Mouse (Mus musculus): ENCODE data around the gene Lpp.

Lpp gene

DNA sequence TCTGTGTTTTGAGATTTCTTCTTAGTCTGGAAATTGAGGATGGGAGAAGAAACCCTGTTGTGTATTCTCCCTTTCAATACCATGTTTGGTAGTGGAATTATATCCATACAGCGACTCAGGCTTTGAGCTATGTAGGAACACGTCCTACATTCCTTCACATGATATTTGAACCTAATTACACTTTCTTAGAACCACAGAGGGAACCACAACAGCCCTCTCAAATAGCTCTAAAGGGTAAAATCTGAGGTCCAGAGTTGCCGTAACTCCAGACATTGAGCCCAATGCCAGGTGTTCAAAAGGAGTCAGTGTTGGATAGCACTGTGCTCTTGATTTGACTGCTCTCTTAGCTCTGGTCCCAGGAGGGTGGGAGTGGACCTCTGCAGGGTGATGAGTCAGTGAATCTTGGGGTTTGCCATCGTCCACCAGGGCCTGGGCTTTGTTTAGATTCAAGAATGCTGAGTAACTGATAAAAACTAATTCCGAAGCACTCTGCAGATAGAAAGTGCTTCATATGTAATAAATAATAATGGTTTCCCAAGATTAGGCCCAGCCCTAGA is 104.9 kb downstream of the Lpp start:
- no peak for DNase-seq (ENCODE audit: low read depth, low spot score)

DNA sequence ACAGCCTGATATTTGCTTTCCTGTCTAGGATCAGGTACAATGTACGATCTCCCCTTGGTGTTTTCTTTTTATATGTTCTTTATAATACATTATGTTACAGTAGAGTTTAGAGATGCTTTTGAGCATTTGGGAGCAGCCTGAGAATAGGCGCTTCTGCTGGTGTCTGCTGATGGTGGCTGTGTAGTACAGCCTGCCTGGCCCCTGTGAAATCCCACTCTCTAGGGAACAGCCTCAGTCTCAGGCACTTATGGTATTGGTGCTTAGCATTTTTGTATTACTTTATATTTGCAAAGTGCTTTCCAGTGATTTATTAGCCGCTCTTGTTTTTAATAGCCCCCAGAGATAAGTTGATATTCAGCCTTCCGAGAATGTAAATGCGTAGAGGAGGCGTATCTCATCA is 107.9 kb downstream of the Lpp start:
- DNase-seq (ENCODE audit: low read depth, low spot score) = no peak

DNA sequence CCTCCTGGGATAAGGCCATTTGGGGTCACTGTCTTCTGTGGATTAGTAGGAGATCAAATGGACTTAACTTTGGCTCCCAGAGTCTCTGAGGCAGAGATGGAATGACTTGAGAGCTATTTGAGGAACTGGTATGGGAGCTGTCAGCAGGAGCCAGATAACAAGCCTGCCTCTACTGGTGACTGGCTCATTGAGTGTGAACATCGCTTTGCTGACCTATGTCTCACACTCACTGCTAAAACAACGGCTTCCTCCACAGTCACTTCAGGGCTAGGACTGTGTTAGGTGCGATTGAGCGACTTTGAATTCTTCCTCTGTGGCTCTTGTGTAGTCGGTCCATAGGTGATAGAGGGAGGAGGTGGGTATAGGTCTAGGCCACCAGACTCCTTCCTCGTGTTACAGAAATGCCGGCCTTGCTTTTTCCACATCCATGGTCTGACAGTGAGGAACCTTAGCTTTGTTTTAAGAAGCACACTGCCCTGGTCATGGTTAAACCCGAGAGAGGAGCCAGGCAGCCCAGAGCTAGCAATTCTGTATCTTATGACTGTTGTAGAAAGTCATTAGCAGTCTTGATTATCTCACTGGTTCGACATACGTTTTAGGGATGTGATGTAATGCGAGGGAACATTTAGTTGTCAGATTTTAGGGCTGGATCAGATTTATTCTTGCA is 108.5 kb downstream of the Lpp start:
- no peak for DNase-seq (ENCODE audit: low read depth, low spot score)

DNA sequence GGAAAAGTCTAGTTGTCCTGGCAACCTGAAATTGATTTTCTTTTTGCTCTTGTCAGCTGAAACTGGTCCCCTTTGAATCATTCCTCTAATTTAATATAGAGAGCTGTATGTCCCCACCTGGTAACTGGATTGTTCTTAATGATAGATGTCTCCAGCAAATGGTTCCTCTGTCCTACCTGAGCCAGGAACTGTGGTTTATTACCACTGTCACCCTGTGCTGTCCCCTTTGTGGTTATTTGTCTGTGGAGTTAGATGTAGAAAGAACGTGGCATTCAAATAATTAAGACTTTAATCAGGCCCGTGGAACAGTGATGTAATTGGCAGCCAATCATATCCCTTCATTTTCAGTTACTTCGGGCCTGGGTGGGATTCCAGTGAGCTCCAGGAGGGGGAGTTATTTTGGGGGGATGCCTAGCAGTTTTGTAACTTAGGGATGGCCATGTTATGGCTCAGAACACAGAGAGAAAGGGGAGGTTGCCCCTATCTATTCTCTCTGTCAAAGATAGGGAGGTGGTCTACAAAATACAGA is 109.1 kb downstream of the Lpp start:
- DNase-seq (ENCODE audit: low read depth, low spot score) = no peak

DNA sequence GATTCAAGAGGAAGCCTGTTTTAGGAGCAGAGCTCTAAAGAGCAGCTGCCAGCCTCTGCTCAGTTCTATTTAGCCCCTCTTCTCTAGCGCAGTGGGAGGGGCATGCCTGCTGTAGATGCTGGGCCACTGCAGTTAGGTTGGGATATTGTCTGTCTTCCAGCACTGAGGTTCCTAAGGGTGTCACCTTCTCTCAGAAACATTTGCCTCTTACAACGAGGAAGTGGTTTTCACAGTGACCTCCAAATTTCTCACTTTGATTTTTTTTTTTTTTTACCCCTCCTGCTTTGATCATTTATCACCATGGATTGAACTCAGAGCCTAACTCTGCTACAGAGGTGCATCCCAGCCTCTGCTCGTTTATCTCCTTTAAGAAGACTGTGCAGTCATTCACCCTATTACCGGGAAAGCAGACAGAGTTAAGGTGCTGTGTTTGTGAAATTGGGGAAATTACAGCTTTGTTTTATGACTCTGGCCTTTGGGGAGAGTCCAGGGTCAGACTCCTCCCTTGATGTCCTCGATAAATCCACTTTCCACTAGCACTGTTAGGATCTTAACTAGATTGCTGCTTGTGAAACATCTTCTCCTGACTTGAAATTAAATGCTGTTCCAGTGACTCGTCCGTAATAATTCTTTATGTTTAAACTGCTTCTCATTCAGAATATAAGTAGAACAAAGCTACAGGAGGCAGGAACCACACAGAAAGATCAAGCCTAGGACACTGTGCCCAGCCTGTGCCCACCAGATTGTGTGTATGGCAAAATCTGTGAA is 111.7 kb downstream of the Lpp start:
- no peak for DNase-seq (ENCODE audit: low read depth, low spot score)

DNA sequence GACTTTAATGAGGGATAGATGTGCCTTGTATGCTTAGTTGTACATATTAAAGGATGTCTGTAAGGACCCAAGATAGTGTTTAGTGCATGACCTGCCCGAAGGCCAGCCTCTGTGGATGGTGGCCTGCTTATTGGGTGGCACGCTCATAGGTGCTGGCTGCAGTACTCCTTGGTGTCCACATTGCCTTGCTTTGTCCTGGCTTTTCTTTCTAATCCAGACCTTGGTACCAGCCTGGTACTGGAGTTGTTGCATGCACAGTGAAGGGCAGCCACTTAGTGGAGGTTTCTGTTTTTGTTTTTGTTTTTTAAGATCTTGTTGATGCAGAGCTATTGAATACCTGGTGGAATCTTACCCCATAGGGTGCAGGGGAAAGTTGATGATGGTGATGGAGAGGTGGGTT is 112.9 kb downstream of the Lpp start:
- DNase-seq (ENCODE audit: low read depth, low spot score) = no peak

DNA sequence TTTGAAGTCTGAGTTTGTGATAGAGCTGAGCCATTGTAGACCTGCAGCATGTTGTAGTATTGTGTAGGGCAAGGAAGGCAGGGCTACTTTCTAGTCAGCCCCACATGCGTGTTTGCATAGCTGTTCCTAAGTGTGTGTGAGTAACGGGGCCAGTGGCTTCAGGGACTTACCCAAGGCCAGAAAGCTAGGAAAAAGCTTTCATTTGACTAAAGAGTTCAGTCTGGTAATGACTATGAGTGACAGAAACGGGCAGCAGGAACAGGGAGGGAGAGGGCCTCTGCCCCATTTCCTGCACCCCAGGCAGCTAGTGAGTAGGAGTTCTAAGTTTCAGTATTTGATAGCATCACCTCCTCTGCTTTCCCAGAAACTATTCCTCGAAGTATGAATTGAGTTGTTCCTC is 113.4 kb downstream of the Lpp start:
- no peak for DNase-seq (ENCODE audit: low read depth, low spot score)

DNA sequence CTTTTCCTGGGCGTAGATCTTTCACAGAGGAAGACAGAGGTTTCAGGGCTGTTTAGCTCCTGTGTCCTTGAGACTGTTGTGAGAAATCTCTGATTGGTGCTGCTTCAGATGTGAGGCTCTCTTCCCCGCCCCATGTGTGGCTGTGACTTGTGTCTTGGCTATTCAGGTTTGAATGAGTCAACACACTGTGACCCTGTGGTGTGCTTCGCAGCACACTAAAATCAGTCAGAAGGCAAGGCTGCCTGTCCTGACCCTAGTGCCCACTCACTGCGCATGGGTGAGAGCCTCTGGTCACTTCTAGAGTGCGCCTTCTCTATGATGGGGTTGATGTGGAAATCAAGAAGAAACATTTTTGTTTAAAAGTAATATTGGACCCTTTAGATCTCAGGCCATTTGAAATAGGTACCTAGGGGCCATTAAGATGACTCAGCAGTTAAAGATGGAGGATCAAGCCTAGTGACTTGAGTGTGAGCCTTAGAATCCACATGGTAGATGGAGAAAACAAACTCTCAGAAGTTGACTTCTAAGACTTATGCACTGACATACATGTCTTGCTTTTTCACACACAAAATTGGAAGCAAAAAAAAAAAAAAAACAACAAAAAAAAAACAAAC is 114.7 kb downstream of the Lpp start:
- no peak for DNase-seq (ENCODE audit: low read depth, low spot score)

DNA sequence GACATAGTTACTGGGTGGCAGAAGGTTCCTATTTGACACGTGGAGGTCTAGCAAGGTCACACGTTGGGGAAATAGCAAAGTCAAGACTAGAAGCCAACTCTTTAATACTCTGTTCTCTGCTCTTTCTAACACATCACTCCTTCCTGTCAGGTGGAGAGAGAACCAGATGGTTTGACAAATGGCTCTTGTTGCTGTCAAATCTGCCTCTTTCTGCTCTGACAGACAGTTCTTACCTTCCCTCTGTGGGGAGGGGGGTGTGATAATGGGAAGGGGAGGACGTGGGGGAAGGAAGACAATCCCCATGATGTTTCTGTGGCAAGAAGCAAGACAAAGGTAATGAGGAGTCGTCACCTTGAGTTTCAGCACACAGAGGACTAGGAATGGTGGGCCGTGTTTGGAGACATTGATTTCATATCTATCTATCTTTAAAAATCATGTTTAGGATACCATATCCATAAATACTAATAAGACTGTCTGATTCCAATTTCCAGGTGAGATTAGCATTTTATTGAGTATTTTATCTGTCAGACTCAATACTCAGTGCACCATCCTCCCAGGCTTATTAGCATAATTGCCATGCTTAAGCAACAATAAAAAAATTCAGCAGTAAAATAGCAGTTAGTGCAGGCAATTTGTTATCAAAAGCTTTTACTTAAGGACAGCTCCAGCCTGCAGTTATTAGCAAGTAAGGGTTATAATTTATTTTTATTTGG is 115.9 kb downstream of the Lpp start:
- no peak for DNase-seq (ENCODE audit: low read depth, low spot score)

DNA sequence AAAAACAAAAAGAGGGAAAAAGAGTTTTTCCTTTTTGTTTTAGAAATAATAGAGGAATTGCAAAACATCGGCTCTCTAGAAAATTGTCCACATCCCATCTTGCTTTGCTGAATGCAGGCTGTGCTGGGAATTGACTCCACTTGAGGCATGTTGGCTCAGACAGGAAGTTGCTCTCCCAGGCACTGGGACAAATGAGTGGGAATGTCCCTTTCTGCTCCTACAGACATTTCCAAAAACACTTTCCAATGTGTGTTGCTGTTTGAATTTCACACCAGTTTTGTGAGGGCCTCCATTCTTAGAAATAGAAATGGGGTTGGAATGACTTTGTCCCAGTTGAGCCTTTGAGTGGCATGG is 116.5 kb downstream of the Lpp start:
- no peak for DNase-seq (ENCODE audit: low read depth, low spot score)

DNA sequence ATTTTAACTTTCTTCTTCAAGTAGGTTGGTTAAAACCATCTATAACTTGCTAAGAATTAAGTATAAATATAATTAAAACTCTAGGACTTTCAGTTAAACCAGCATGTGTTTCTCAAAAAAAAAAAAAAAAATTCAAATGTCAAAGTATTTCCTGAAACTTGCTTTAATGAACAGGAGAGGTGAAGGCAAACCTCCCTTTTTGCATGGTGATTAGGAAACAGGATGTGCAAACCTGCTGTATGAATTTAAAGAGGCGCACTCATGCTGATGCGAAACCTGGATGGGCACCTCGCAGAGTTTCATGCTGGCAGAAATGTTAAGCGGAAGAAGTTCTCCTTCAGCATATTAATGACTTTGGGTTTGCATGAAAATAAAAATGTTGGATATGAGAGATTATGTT is 119.9 kb downstream of the Lpp start:
- no peak for DNase-seq (ENCODE audit: low read depth, low spot score)

DNA sequence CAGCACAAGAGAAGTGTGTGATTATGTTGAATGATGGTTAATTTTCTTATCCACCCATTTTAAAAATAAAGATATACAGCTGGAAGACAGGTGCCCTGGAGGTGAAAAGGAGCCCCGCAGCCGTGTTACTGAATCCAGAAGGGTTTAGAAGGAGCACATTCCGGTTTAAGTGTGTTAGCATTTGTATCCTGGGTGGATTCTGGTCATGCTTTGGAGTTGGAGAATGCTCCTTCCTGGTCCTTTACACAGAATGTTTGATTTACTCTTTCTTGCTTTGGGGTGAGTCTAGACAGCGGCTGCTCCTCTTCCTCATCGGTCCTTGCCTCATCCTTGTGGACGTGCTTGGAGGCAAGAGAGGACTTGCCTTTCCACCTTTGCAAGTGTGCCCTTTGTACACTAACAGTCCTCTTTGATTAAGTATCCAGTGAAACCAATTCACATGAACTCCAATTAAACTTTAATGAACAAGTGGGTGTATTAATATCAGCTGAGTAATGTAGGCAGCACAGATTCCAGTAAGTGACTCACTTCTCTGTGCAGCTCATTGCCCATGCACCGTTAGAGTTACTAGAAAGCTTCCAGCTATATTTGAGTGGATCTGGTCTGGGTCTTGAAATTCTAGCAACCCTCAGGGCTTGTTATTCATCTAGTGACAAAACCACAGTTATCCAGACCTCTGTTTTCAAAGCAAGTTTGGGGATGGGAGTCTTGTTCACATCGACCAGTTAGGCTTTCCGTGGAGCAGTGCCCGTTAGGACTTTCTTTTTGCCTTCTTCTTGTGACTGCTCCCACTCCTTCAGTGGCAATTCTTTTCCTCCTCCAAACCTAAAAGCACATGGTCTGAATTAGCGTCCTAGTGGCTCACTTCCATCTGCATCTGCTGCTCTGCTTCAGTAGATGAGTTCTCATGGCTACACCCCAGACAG is 121.8 kb downstream of the Lpp start:
- DNase-seq (ENCODE audit: low read depth, low spot score) = no peak

DNA sequence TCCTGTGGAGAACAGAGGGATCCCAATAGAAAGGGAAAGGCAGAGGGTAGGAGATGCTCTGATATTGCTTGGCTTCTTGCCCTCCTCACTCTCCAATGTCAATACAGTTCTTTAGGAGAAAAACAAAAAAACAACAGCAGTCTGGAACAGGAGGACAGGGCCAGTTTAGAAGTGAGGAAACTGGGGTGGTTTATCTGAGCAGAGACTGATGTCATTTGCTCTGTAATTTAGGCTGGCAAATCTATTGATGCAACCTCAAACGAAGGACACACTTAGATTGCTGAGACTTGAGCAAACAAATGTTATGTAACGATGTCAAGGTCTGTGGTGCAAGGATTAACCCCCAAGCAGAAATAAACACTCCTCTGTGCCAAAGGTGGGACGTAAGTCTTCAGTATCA is 123.7 kb downstream of the Lpp start:
- DNase-seq (ENCODE audit: low read depth, low spot score) = no peak

DNA sequence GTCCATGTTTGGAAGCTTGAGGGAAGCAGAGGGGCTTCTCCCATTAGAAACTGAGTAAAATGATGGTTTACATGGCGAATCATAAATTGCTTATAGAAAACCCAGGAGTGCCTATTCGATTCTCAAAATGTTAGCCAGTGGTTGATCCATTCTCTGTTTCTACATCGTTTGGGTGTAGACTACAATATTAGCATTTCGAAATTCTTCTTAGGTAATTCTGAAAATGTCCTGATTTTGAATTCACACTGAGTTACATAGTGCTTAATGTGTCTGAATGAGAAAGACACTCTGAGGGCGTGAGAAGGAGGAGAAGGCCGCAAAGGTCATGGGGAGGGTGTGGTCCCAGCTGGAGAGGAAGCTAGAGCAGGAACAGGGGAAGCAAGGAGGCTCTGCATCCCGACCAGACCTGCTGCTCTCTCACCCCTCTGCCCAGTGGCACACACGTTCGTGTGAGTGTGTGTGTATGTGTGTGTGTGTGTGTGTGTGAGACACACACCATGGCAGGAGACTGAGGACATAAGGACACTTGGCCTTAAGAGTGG is 124.3 kb downstream of the Lpp start:
- peak; percentile 75 for DNase-seq (ENCODE audit: low read depth, low spot score)

DNA sequence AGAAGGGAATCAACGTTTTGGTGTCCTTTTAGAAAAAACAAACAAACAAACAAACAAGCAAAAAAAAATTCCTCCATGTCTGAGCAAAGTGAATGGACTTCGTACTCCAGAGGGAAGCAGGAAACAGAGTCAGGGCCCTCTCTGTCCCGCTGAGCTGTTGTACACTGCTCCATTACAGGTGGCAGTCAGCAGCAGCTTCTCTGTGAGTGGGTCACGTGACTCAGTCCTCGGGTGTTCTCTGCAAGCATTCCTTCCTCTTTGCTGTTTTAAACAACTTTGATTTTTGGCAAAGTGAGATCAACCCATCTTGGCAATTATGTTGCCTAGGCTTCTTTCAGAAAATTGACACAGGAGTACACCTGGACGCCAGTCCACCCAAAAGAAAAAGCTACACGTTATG is 125.5 kb downstream of the Lpp start:
- DNase-seq (ENCODE audit: low read depth, low spot score) = peak; percentile 47

DNA sequence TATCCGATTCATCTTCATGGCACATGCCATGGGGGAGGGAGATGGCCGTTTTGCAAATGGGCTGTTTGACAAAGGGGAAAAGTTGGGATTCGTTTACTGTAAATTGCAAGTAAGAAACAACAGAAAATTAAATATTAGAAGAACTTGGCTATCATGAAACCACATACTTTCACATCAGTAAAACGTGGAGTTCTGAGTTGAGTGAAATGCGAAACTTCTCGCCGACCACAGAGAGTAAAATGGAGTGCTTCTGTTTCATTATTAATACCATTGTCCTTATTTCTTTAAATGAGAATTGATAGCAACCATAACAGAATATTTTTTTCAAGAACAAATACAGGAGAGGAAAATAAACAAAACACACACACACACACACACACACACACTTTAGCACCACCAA is 133.9 kb downstream of the Lpp start:
- DNase-seq (ENCODE audit: low read depth, low spot score) = no peak

DNA sequence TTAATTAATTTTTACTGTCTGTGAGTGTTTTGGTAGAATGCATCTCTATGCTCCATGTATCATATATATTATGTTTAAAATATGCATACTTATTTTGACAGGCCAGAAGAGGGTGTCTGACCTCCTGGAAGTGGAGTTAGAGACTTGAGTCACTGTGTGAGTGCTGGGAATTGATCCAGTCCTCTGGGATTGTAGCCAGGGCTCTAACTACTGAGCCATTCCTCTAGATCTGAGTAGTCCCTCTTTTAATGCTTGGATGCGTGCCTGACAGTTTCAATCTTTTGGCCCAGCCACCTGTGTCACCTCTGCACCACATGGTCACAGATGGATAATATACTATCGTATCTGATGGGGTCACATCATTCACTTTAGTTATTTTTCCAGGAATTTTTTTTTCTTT is 138.4 kb downstream of the Lpp start:
- no peak for DNase-seq (ENCODE audit: low read depth, low spot score)

DNA sequence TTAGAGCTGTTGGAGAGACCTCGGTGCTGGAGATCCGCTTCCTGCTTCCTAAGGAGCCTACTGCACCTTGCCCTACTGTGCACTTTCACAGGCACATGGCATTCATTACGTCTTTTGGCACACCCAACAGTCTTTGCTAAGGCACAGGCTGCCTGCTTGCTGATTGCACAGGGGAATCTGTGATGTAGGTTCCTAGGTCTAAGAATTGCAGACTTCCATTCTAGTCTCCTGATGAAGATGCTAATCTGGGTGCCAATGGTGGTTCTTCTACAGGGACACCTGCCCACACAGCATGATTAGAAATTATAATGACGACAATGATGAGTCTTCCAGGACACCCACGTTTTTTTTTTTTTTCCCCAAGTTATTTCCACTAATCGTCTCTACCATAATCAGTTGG is 141.9 kb downstream of the Lpp start:
- no peak for DNase-seq (ENCODE audit: low read depth, low spot score)

DNA sequence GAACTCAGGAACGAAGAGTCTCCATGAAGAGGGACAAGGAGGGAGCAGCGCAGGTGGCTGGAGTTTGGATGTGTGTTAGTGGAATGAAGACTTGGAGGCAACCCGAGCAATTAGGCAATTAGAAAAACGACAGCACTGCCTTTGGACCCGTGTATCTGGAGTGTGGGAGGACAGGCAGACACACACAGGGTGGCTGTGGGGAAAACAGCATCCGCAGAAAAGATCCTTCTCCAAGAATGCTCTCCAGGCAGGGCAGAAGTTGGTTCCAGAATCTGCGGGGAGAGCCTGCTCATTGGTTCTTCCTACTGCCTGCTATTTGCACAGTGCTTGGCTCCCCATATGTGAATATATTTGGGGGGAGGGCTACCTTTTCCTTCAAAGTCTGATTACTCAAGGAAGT is 143.0 kb downstream of the Lpp start:
- DNase-seq (ENCODE audit: low read depth, low spot score) = no peak

DNA sequence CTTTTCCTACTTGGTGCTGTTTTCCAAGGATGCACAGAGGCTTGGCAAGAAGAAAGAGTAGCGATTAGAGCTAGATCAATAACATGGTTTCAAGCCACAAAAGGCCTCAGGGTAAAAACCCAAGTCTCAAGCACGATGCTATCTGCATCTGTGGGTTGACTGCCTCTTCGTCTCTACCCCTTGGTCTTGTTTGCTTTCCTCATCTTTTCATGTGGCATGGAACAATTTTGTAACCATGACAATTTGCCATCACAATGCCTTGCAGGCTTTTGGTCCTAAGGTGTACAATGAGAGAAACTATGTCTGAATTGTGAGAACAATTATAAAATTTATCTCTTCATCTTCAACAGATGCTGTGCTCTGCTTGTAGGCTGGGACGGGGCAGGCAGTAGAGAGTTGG is 145.7 kb downstream of the Lpp start:
- DNase-seq (ENCODE audit: low read depth, low spot score) = no peak

DNA sequence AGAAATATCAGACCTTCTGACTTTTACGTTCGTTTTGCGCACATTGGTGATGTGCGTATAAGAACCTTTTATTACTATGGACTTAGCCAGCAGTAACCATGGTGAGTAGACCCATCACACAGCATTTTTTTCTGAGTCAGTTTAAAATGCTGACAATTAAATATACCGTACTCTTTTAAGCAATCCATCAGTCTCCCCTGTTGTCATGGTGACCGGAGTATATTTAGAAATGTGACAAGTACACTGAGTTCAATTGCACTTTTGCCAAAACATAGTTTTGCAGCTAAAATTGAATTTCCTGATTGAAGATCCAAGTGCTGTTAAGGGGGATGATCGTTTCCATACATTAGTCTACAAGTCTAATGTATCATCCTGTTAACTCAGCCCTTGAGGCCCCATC is 149.6 kb downstream of the Lpp start:
- DNase-seq (ENCODE audit: low read depth, low spot score) = no peak

Data from ZHBTc4 (cell line).